Mouse (Mus musculus) limb, embryonic 14.5 days (tissue): ENCODE data around the gene Cdk12. TPM values are rescaled to one million over a fixed set of nuclear protein-coding genes. Genes with fewer than 3 reads are reported as not detected.

ENCODE experiments used
- ATAC-seq: fragments of 200-750 bp; cut with Nextera tagmentation; 2 replicates; pipeline ENCODE4 v1.8.0; 2017; ENCODE audit warnings: low read depth, moderate number of reproducible peaks, moderate TSS enrichment; ENCODE audit not compliant: low FRiP score
- DNase-seq: peaks from one replicate; pipeline ENCODE4 v3.0.0-alpha.2; 2015; ENCODE audit warnings: low spot score
- H3K27ac ChIP-seq: fragments of 300-500 bp; sonication (generic); replicated peaks from 2 replicates; pipeline ENCODE4 v1.5.1; 2014; ENCODE audit warnings: low read depth, mild to moderate bottlenecking, low read length, moderate library complexity, mixed read lengths
- H3K27me3 ChIP-seq: fragments of 300-500 bp; sonication (generic); 2 replicates; pipeline ENCODE4 v1.6.1; 2014; ENCODE audit warnings: low read length, mixed read lengths; ENCODE audit not compliant: control insufficient read depth, insufficient read depth
- H3K36me3 ChIP-seq: fragments of 300-500 bp; sonication (generic); 2 replicates; pipeline ENCODE4 v1.6.1; 2014; ENCODE audit warnings: mild to moderate bottlenecking, low read length, moderate library complexity, mixed read lengths; ENCODE audit not compliant: control insufficient read depth, insufficient read depth
- H3K4me1 ChIP-seq: fragments of 300-500 bp; sonication (generic); 2 replicates; pipeline ENCODE4 v1.6.1; 2014; ENCODE audit warnings: antibody characterized with exemption, low read length, mixed read lengths; ENCODE audit not compliant: control insufficient read depth, insufficient read depth
- H3K4me2 ChIP-seq: fragments of 300-500 bp; sonication (generic); replicated peaks from 2 replicates; pipeline ENCODE4 v1.6.1; 2014; ENCODE audit warnings: low read depth, mild to moderate bottlenecking, low read length, moderate library complexity; ENCODE audit not compliant: severe bottlenecking
- H3K4me3 ChIP-seq: fragments of 300-500 bp; sonication (generic); replicated peaks from 2 replicates; pipeline ENCODE4 v1.5.1; 2014; ENCODE audit warnings: low read length
- H3K9ac ChIP-seq: fragments of 300-500 bp; sonication (generic); 2 replicates; pipeline ENCODE4 v1.6.1; 2014; ENCODE audit warnings: mild to moderate bottlenecking, low read depth, low read length, moderate library complexity; ENCODE audit not compliant: severe bottlenecking
- H3K9me3 ChIP-seq: fragments of 300-500 bp; sonication (generic); 2 replicates; pipeline ENCODE4 v1.6.1; 2016; ENCODE audit warnings: low read length; ENCODE audit not compliant: control insufficient read depth
- POLR2A ChIP-seq: fragments of 200-500 bp; IDR thresholded peaks from 2 replicates; pipeline ENCODE4 v1.8.0; 2012; ENCODE audit warnings: inconsistent platforms, mild to moderate bottlenecking, moderate library complexity, borderline replicate concordance; ENCODE audit not compliant: insufficient read depth, insufficient read length; ENCODE audit errors: extremely low read depth
- WGBS: fragments of 180-500 bp; shearing (Covaris S2); extraction: QIAGEN DNeasy Blood & Tissue Kit; methylation state at CpG from one replicate; pipeline ENCODE4 v1.1.7; 2014; 5-methylcytosine and 5-hydroxymethylcytosine counted together
- microRNA-seq: library from miRNA; unstranded; fragments of <30 nt; microRNA quantifications from one replicate; pipeline ENCODE4, GENCODE M21; 2016
- polyA plus RNA-seq, 2 experiments: library from polyadenylated mRNA; depleted of rRNA in 1 of 2; stranded (reverse) in 1 of 2; unstranded in 1 of 2; fragments of >200 nt; fragmentation: Nextera tagmentation in 1 of 2; extraction: Ambion mirVana in 1 of 2; gene quantifications; 2 replicates each; pipeline versions ENCODE4 v1.2.1 to v1.2.3; 2012 to 2014

Cdk12 gene
- polyA plus RNA-seq, 2 experiments, result 13.6 to 27.0 TPM

DNA sequence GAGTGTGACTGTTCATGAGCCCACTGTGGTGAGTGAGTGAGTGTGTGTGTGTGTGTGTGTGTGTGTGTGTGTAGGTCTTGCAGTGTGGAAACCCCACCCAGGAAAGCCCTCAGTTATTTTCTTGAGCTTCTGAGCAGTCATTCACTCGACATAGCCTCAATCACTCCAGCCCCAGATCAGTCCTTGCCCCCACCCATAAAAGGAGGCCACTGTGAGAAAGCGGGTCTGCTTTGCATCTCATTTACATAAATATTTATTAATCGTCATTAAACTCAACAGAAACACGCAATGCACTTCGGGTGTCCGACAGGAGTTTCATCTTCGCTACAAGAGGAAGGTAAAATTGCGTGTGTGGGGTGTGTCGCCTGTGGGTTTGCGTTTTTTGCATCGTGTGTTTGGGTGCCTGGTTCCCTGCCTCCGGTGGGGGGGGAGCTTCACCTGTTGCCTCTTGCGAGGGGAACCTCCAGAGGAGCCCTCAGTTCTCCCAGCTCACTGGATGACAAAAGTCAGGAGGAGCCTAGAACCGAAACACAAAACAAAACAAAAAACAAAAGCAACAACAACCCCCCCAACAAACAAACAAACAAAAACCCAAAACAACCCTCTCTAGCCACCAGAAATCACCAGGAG, 122.4 kb downstream of the Cdk12 start:
- Histone ChIP-seq H3K4me3 (no peak overlapping the region), H3K27me3 (peaks cover 99% of the 10 kb centered on the region), H3K4me2 (no peak overlapping the region), H3K4me1 (peaks cover 5% of the 10 kb centered on the region; the same call in 1 of the 2 replicates), H3K36me3 (no peaks in the 10 kb centered on the region), H3K9ac (no peak overlapping the region), H3K27ac (no peak overlapping the region), H3K9me3 (no peaks in the 10 kb centered on the region)
- ATAC-seq, result no peak
- no peak for DNase-seq
- TF ChIP-seq POLR2A, result no peak
- 4% methylated on average over 14 of the region's 14 CpGs for WGBS

DNA sequence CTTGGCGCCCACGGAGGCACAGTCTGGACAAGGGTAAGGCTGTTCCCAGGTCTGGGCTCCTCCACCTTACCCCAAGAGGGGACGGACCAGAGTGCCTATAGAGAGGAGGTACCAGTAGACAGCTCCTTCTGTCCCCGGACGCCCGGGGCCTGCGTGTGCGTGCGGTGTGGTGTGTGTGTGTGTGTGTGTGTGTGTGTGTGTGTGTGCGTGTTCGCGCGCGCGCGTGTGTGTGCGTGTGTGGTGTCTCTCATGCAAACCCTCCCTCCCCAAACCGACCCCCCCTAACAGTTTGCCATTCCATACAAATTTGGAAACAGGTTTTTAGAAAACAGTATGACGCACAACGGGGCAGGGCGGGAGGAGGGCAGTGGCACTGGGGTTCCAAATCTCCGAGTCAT, 123.0 kb downstream of the Cdk12 start:
- Histone ChIP-seq H3K9me3 (no peaks in the 10 kb centered on the region), H3K36me3 (no peaks in the 10 kb centered on the region), H3K27ac (no peak overlapping the region), H3K4me2 (no peak overlapping the region), H3K4me1 (peaks cover 5% of the 10 kb centered on the region; the same call in 1 of the 2 replicates), H3K9ac (no peak overlapping the region), H3K27me3 (peaks cover 99% of the 10 kb centered on the region), H3K4me3 (no peak overlapping the region)
- no peak for TF ChIP-seq POLR2A
- DNase-seq, result no peak
- 2% methylated on average over 14 of the region's 22 CpGs for WGBS
- ATAC-seq, result no peak

DNA sequence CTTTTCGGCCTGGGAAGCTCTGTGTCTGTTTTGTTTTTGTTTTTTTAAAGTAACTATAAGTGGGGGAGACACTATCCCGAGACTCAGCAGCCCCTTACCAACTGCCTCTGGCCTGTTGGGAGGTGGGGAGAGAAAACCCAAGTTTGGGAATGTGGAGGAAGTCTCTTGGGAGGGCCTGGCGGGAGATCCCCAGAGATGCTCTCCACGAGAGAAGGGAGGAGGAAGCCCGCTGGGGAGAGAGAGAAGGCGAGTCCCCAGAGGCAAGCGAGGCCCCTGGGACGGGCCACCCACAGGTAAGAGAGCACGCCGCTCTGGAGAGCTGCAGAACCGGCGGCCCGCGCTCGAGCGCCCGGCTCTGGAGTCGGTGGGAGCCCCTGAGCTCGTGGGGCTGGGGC, 123.9 kb downstream of the Cdk12 start:
- Histone ChIP-seq H3K4me1 (peaks cover 5% of the 10 kb centered on the region; the same call in 1 of the 2 replicates), H3K9me3 (no peaks in the 10 kb centered on the region), H3K4me2 (no peak overlapping the region), H3K27ac (no peak overlapping the region), H3K4me3 (no peak overlapping the region), H3K36me3 (no peaks in the 10 kb centered on the region), H3K27me3 (peaks cover 99% of the 10 kb centered on the region), H3K9ac (no peak overlapping the region)
- DNase-seq (no peak), ATAC-seq (no peak)
- under 1% methylated on average over 19 of the region's 19 CpGs for WGBS
- TF ChIP-seq POLR2A, result no peak

DNA sequence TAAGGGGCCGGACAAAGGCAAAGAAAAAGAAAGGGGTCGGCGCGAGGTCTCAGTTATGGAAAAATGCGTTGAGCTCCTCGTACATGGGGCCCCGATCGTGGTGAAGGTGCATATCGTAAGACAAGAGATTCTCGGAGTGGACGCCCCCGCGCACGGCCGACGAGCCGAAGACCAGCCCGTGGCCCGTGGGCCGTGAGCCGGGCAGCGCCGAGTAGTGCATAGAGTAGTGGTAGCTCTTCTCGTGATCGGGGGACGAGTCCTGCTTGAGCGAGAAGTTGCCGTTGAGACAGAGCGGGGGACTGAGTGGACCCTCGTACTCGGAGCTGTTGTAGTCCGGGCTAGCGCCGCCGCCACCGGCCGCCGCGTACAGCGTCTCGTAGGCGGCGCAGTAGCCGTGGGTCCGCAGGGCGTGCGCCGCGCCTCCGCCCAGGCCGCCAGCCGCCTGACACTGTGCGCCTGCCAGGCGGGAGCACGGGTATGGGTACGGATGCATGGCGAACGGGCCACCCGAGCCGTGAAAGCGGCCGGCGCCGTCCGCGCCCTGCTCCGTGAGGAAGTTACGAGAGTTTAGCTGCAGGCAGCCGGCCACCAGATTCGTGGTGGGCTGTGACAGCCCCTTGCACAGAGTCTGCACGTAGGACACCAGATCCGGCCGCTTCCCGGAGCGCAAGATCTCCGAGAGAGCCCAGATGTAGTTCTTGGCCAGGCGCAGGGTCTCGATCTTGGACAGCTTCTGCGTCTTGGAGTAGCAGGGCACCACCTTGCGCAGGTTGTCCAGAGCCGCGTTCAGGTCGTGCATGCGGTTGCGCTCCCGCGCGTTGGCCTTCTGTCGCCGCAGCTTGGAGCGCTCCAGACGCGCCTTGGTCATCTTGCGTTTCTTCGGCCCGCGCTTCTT, 124.5 kb downstream of the Cdk12 start:
- no peak for DNase-seq

DNA sequence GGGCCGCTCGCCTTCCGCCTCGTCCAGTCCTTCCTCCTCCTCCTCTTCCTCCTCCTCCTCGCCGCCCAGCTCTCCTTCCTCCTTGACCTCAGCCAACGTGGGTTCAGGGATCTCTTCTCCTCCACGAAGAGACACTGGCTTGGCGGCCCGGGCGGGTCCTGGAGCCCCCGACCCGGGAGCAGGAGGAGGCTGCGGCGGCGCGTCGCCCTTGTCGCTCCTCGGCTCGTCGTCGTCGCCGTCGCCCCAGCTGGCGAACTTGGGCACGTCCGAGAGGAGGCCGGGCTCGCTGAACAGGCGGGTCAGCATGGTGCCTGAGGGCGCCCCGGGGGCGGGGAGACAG, 125.1 kb downstream of the Cdk12 start:
- no peak overlapping the region for H3K27ac ChIP-seq
- H3K4me1 ChIP-seq, result peaks cover 5% of the 10 kb centered on the region; the same call in 1 of the 2 replicates
- peaks cover 100% of the 10 kb centered on the region for H3K27me3 ChIP-seq
- no peak for TF ChIP-seq POLR2A
- 0 out of 2 replicates have a peak overlapping the region, but pooled peaks have one; percentile 40 for H3K4me2 ChIP-seq
- H3K36me3 ChIP-seq, result no peaks in the 10 kb centered on the region
- ATAC-seq, result no peak
- no peak for DNase-seq
- no peak overlapping the region for H3K9ac ChIP-seq
- no peaks in the 10 kb centered on the region for H3K9me3 ChIP-seq
- under 1% methylated on average over 19 of the region's 35 CpGs for WGBS
- H3K4me3 ChIP-seq, result peak overlapping the region; percentile 21

More for the DNA sequence above, 124.5 kb downstream of the Cdk12 start:
- Histone ChIP-seq H3K36me3 (no peaks in the 10 kb centered on the region), H3K9ac (no peak overlapping the region), H3K4me1 (peaks cover 5% of the 10 kb centered on the region; the same call in 1 of the 2 replicates), H3K27ac (no peak overlapping the region), H3K9me3 (no peaks in the 10 kb centered on the region), H3K4me2 (peak overlapping the region; percentile 40; the same call in 1 of the 2 replicates), H3K27me3 (peaks cover 100% of the 10 kb centered on the region), H3K4me3 (peak overlapping the region; percentile 21)
- TF ChIP-seq POLR2A, result no peak
- under 1% methylated on average over 72 of the region's 97 CpGs for WGBS
- peak; percentile 19; the same call in 1 of the 2 replicates for ATAC-seq

Small RNA genes within 50 kb of the gene (microRNA-seq; reads per million reads assigned to microRNA genes)
- gene Gm27399 (not detected), gene Mir5119 (not detected)

Other genes with a start within 250 kb of the Cdk12 start
- gene Plxdc1, start 216.6 kb upstream of the Cdk12 start, polyA plus RNA-seq (2012; rRNA removed), result 1.0 and 1.1 TPM in 2 replicates
- gene Plxdc1, start 216.6 kb upstream of the Cdk12 start, polyA plus RNA-seq (2014; fragmentation: Nextera tagmentation; extraction: Ambion mirVana), result 1.1 and 1.7 TPM in 2 replicates
- gene Arl5c, start 206.9 kb upstream of the Cdk12 start, polyA plus RNA-seq (2012; rRNA removed), result 2.4 and 2.7 TPM in 2 replicates
- gene Arl5c, start 206.9 kb upstream of the Cdk12 start, polyA plus RNA-seq (2014; fragmentation: Nextera tagmentation; extraction: Ambion mirVana), result 6.1 and 7.4 TPM in 2 replicates
- 51.4 and 54.1 TPM in 2 replicates for gene Cacnb1, start 180.0 kb upstream of the Cdk12 start, polyA plus RNA-seq (2012; rRNA removed)
- gene Cacnb1, start 180.0 kb upstream of the Cdk12 start, polyA plus RNA-seq (2014; fragmentation: Nextera tagmentation; extraction: Ambion mirVana), result 20.9 and 21.5 TPM in 2 replicates
- gene Rpl19, start 176.3 kb upstream of the Cdk12 start, polyA plus RNA-seq (2012; rRNA removed), result 1,201 and 1,869 TPM in 2 replicates
- gene Rpl19, start 176.3 kb upstream of the Cdk12 start, polyA plus RNA-seq (2014; fragmentation: Nextera tagmentation; extraction: Ambion mirVana), result 1,151 and 1,199 TPM in 2 replicates
- gene Stac2, start 149.6 kb upstream of the Cdk12 start, polyA plus RNA-seq (2012; rRNA removed), result 1.4 and 1.6 TPM in 2 replicates
- gene Stac2, start 149.6 kb upstream of the Cdk12 start, polyA plus RNA-seq (2014; fragmentation: Nextera tagmentation; extraction: Ambion mirVana), result 0.70 and 1.0 TPM in 2 replicates
- 18.4 and 22.5 TPM in 2 replicates for gene Fbxl20, start 52.7 kb upstream of the Cdk12 start, polyA plus RNA-seq (2012; rRNA removed)
- 17.8 and 18.4 TPM in 2 replicates for gene Fbxl20, start 52.7 kb upstream of the Cdk12 start, polyA plus RNA-seq (2014; fragmentation: Nextera tagmentation; extraction: Ambion mirVana)
- gene Med1, start 9.8 kb upstream of the Cdk12 start, polyA plus RNA-seq (2012; rRNA removed), result 27.9 and 28.5 TPM in 2 replicates
- 51.3 and 59.4 TPM in 2 replicates for gene Med1, start 9.8 kb upstream of the Cdk12 start, polyA plus RNA-seq (2014; fragmentation: Nextera tagmentation; extraction: Ambion mirVana)
- 0.14 and 0.52 TPM in 2 replicates for gene Neurod2, start 126.6 kb downstream of the Cdk12 start, polyA plus RNA-seq (2012; rRNA removed)
- gene Neurod2, start 126.6 kb downstream of the Cdk12 start, polyA plus RNA-seq (2014; fragmentation: Nextera tagmentation; extraction: Ambion mirVana), result not detected in 2 replicates
- gene Ppp1r1b, start 145.3 kb downstream of the Cdk12 start, polyA plus RNA-seq (2012; rRNA removed), result 3.5 and 3.6 TPM in 2 replicates
- 2.9 and 3.6 TPM in 2 replicates for gene Ppp1r1b, start 145.3 kb downstream of the Cdk12 start, polyA plus RNA-seq (2014; fragmentation: Nextera tagmentation; extraction: Ambion mirVana)
- gene Stard3, start 155.3 kb downstream of the Cdk12 start, polyA plus RNA-seq (2012; rRNA removed), result 78.2 and 116 TPM in 2 replicates
- 36.9 and 42.6 TPM in 2 replicates for gene Stard3, start 155.3 kb downstream of the Cdk12 start, polyA plus RNA-seq (2014; fragmentation: Nextera tagmentation; extraction: Ambion mirVana)
- gene Tcap, start 180.8 kb downstream of the Cdk12 start, polyA plus RNA-seq (2012; rRNA removed), result 12.3 and 13.2 TPM in 2 replicates
- 10.9 and 18.1 TPM in 2 replicates for gene Tcap, start 180.8 kb downstream of the Cdk12 start, polyA plus RNA-seq (2014; fragmentation: Nextera tagmentation; extraction: Ambion mirVana)
- 1.4 and 2.2 TPM in 2 replicates for gene Pnmt, start 183.4 kb downstream of the Cdk12 start, polyA plus RNA-seq (2012; rRNA removed)
- 0.51 and 1.3 TPM in 2 replicates for gene Pnmt, start 183.4 kb downstream of the Cdk12 start, polyA plus RNA-seq (2014; fragmentation: Nextera tagmentation; extraction: Ambion mirVana)
- gene Pgap3, start 197.4 kb downstream of the Cdk12 start, polyA plus RNA-seq (2012; rRNA removed), result 19.2 and 24.2 TPM in 2 replicates
- 9.2 and 11.4 TPM in 2 replicates for gene Pgap3, start 197.4 kb downstream of the Cdk12 start, polyA plus RNA-seq (2014; fragmentation: Nextera tagmentation; extraction: Ambion mirVana)
- gene Erbb2, start 209.4 kb downstream of the Cdk12 start, polyA plus RNA-seq (2012; rRNA removed), result 51.1 and 64.3 TPM in 2 replicates
- gene Erbb2, start 209.4 kb downstream of the Cdk12 start, polyA plus RNA-seq (2014; fragmentation: Nextera tagmentation; extraction: Ambion mirVana), result 73.6 and 79.7 TPM in 2 replicates
- gene Mien1, start 235.9 kb downstream of the Cdk12 start, polyA plus RNA-seq (2012; rRNA removed), result 44.8 and 48.5 TPM in 2 replicates
- 84.8 and 86.8 TPM in 2 replicates for gene Mien1, start 235.9 kb downstream of the Cdk12 start, polyA plus RNA-seq (2014; fragmentation: Nextera tagmentation; extraction: Ambion mirVana)
- gene Grb7, start 243.3 kb downstream of the Cdk12 start, polyA plus RNA-seq (2012; rRNA removed), result 9.1 and 9.2 TPM in 2 replicates
- gene Grb7, start 243.3 kb downstream of the Cdk12 start, polyA plus RNA-seq (2014; fragmentation: Nextera tagmentation; extraction: Ambion mirVana), result 8.1 and 9.6 TPM in 2 replicates